Mouse (Mus musculus) liver, postnatal 0 days (tissue): ENCODE measurements around the gene Myo15b. TPM values are rescaled to one million over a fixed set of nuclear protein-coding genes. Genes with fewer than 3 reads are reported as not detected.
A peak's percentile ranks its signal among the peaks of the same experiment; 100 is the strongest.

Source experiments
- ATAC-seq: fragments of 200-750 bp; cut with Nextera tagmentation; 2 replicates; pipeline ENCODE4 v1.8.0; 2017; ENCODE audit warnings: mild to moderate bottlenecking, moderate library complexity
- DNase-seq: peaks from one replicate; pipeline ENCODE4 v3.0.0-alpha.2; 2016
- H3K27ac ChIP-seq: fragments of 300-500 bp; sonication (generic); 2 replicates; pipeline ENCODE4 v1.5.1; 2014; ENCODE audit warnings: antibody characterized with exemption, moderate library complexity, mild to moderate bottlenecking, low read depth
- H3K27me3 ChIP-seq: fragments of 300-500 bp; sonication (generic); 2 replicates; pipeline ENCODE4 v1.6.1; 2014; ENCODE audit warnings: low read length, control low read depth, mixed read lengths; ENCODE audit not compliant: insufficient read depth
- H3K36me3 ChIP-seq: fragments of 300-500 bp; sonication (generic); replicated peaks from 2 replicates; pipeline ENCODE4 v1.6.1; 2014; ENCODE audit warnings: mild to moderate bottlenecking, control low read depth, low read length, moderate library complexity, mixed read lengths; ENCODE audit not compliant: insufficient read depth
- H3K4me1 ChIP-seq: fragments of 300-500 bp; sonication (generic); 2 replicates; pipeline ENCODE4 v1.6.1; 2014; ENCODE audit warnings: antibody characterized with exemption, mild to moderate bottlenecking, control low read depth; ENCODE audit not compliant: insufficient read depth
- H3K4me2 ChIP-seq: fragments of 300-500 bp; sonication (generic); 2 replicates; pipeline ENCODE4 v1.6.1; 2014; ENCODE audit warnings: low read depth, mild to moderate bottlenecking, low read length, moderate library complexity, mixed read lengths
- H3K4me3 ChIP-seq: fragments of 300-500 bp; sonication (generic); 2 replicates; pipeline ENCODE4 v1.5.1; 2014; ENCODE audit warnings: low read depth, low read length
- H3K9ac ChIP-seq: fragments of 300-500 bp; sonication (generic); replicated peaks from 2 replicates; pipeline ENCODE4 v1.6.1; 2014; ENCODE audit warnings: mild to moderate bottlenecking, moderate library complexity
- H3K9me3 ChIP-seq: fragments of 300-500 bp; sonication (generic); 2 replicates; pipeline ENCODE4 v1.6.1; 2016; ENCODE audit warnings: mild to moderate bottlenecking, control low read depth, low read length, mixed read lengths
- CTCF ChIP-seq: sonication (generic); IDR thresholded peaks from 2 replicates; pipeline ENCODE4 v1.5.1; 2016; ENCODE audit warnings: antibody characterized with exemption, low read depth
- EP300 ChIP-seq: IDR thresholded peaks from 2 replicates; pipeline ENCODE4 v1.6.1; 2016; ENCODE audit warnings: antibody characterized with exemption, low read depth, mild to moderate bottlenecking
- WGBS: fragments of 180-500 bp; shearing (Covaris S2); extraction: QIAGEN DNeasy Blood & Tissue Kit; methylation state at CpG from one replicate; pipeline ENCODE4 v1.1.7; 2014; ENCODE audit not compliant: insufficient replicate concordance; 5-methylcytosine and 5-hydroxymethylcytosine counted together
- polyA plus RNA-seq: library from polyadenylated mRNA; unstranded; fragments of >200 nt; fragmentation: Nextera tagmentation; extraction: Ambion mirVana; gene quantifications from 2 replicates; pipeline ENCODE4 v1.2.1, GENCODE M21; 2015

Myo15b gene
- polyA plus RNA-seq, 1 experiment from 2014 or later = 2.4 TPM

GRCm38 (mm10) chr11:115931235-115931634 lies 73.0 kb downstream of the Myo15b start:
- H3K9ac ChIP-seq = no peak overlapping the region
- H3K9me3 ChIP-seq = no peaks in the 10 kb centered on the region
- H3K4me3 ChIP-seq = no peak overlapping the region
- peaks cover 18% of the 10 kb centered on the region for H3K36me3 ChIP-seq
- H3K27me3 ChIP-seq = no peaks in the 10 kb centered on the region
- TF ChIP-seq CTCF = no peak
- no peak for TF ChIP-seq EP300
- H3K4me1 ChIP-seq = peaks cover 18% of the 10 kb centered on the region
- ATAC-seq (no peak), DNase-seq (no peak)
- no peak overlapping the region for H3K27ac ChIP-seq
- H3K4me2 ChIP-seq = no peak overlapping the region
- 70% methylated on average over 3 of the region's 3 CpGs for WGBS

- under 1% methylated on average over 28 of the region's 28 CpGs for WGBS
- ATAC-seq = peak; percentile 100
Measured at GRCm38 (mm10) chr11:115933108-115933746, 75.0 kb downstream of the Myo15b start, which contains the start of the genes Sap30bp and Recql5. Gene Sap30bp, plus strand, starts transcription at chr11:115933282. Gene Recql5, minus strand, starts transcription at chr11:115933477.

DNA sequence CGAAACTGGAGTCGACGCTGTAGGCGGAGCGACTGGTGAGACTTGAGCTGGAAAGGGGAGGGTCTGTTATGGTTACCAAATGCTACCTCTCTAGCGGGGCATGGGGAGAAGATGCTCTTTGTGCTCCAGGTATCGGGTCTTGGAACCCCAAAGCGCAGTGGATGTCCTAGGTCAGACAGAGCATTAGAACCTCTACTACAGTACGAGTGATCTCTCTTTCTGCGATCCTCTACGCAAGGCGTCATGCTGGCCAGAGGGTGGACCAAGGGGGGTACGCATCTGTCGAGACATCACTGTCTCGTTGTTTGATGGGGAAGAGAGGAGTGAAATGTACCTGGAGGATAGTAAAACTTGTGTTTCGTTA lies 75.5 kb downstream of the Myo15b start:
- Histone ChIP-seq H3K4me3 (peak overlapping the region; percentile 88), H3K27me3 (no peaks in the 10 kb centered on the region), H3K4me1 (peaks cover 18% of the 10 kb centered on the region), H3K4me2 (peak overlapping the region; percentile 88), H3K27ac (peak overlapping the region; percentile 52; the same call in 1 of the 2 replicates), H3K9ac (peak overlapping the region; percentile 82), H3K9me3 (no peaks in the 10 kb centered on the region), H3K36me3 (peaks cover 25% of the 10 kb centered on the region)
- ATAC-seq (peak; percentile 43), DNase-seq (no peak)
- under 1% methylated on average over 16 of the region's 16 CpGs for WGBS
- TF ChIP-seq CTCF = no peak
- TF ChIP-seq EP300 = no peak

More at GRCm38 (mm10) chr11:115933108-115933746, 75.0 kb downstream of the Myo15b start, which contains the start of the genes Sap30bp and Recql5:
- TF ChIP-seq CTCF (no peak), EP300 (peak; percentile 38; the same call in 1 of the 2 replicates)
- Histone ChIP-seq H3K36me3 (peaks cover 22% of the 10 kb centered on the region), H3K9ac (peak within 1 kb of the TSS; percentile 82), H3K27ac (peak within 1 kb of the TSS; percentile 52), H3K4me1 (peaks cover 18% of the 10 kb centered on the region), H3K4me2 (peak within 1 kb of the TSS; percentile 89), H3K27me3 (no peaks in the 10 kb centered on the region), H3K4me3 (peak within 1 kb of the TSS; percentile 88), H3K9me3 (no peaks in the 10 kb centered on the region)
- peak; percentile 98 for DNase-seq

DNA sequence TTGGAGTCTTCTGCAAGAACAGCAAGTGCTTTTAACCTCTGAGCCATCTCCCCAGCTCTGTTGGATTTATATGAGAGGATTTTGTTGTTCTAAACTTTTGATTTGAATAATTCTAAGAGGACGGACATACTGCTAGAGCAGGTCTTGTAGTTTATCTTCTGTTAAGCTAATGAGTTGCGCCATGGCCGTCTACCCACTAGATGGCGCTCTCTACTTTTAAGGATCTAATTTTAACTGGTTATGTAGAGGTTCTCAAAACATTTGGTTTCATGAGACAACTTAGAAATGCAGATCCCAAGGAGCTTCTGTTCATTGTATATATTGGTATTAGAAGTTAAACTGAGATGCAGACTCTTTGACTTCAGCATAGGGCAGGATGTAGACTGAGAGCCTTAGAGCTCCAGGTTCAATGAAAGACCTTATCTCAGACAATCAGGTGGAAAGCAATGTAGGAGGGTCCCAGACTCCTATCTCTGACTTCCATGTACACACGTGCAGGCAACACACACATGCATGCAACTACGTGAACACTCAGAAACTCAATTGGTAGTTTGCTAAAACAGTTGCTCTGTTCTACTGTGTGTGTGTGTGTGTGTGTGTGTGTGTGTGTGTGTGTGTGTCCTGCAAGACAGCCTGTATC lies 81.6 kb downstream of the Myo15b start:
- TF ChIP-seq CTCF = peak; percentile 86
- no peak for TF ChIP-seq EP300
- H3K4me3 ChIP-seq = no peak overlapping the region
- H3K4me2 ChIP-seq = no peak overlapping the region
- no peaks in the 10 kb centered on the region for H3K27me3 ChIP-seq
- H3K9ac ChIP-seq = no peak overlapping the region
- H3K9me3 ChIP-seq = no peaks in the 10 kb centered on the region
- H3K27ac ChIP-seq = no peak overlapping the region
- peaks cover 46% of the 10 kb centered on the region for H3K36me3 ChIP-seq
- peak; percentile 66 for DNase-seq
- peak; percentile 61; the same call in 1 of the 2 replicates for ATAC-seq
- H3K4me1 ChIP-seq = peaks cover under 1% of the 10 kb centered on the region
- 22% methylated on average over 6 of the region's 6 CpGs for WGBS

DNA sequence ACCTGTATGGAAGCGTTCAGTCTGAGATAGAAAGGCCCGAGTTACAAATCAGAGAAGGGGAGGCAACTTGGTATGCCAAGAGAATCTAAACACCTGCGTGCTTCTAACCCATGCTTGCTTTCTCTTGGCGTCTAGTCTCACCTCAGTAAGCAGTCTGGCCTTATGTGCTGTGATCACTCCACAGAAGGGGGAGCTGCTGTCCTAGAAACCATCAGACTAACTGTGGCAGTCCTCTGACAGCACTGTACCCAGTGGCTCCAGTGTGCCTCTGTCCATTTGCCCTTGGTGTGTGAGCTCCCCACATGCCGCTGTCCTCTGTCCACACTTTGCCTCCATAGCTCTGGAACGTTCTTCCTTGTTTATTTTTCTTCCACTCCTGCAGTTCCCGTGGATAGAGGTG lies 83.8 kb downstream of the Myo15b start:
- Histone ChIP-seq H3K27me3 (no peaks in the 10 kb centered on the region), H3K9ac (no peak overlapping the region), H3K4me1 (no peaks in the 10 kb centered on the region), H3K9me3 (no peaks in the 10 kb centered on the region), H3K36me3 (peaks cover 45% of the 10 kb centered on the region), H3K4me3 (no peak overlapping the region), H3K4me2 (no peak overlapping the region), H3K27ac (no peak overlapping the region)
- TF ChIP-seq EP300 (no peak), CTCF (peak; percentile 12; the same call in 1 of the 2 replicates)
- ATAC-seq (no peak), DNase-seq (no peak)
- 85% methylated on average over 7 of the region's 7 CpGs for WGBS

Other genes with a start within 250 kb of the Myo15b start
- 37.9 and 39.9 TPM in 2 replicates for gene Mif4gd, start 245.4 kb upstream of the Myo15b start, polyA plus RNA-seq
- 6.1 and 6.9 TPM in 2 replicates for gene Slc25a19, start 230.1 kb upstream of the Myo15b start, polyA plus RNA-seq
- 40.4 and 45.6 TPM in 2 replicates for gene Grb2, start 149.8 kb upstream of the Myo15b start, polyA plus RNA-seq
- 4.1 and 4.2 TPM in 2 replicates for gene Tmem94, start 93.0 kb upstream of the Myo15b start, polyA plus RNA-seq
- 3.2 and 3.3 TPM in 2 replicates for gene Caskin2, start 44.8 kb upstream of the Myo15b start, polyA plus RNA-seq
- 7.7 and 8.8 TPM in 2 replicates for gene Tsen54, start 43.7 kb upstream of the Myo15b start, polyA plus RNA-seq
- 15.1 and 20.9 TPM in 2 replicates for gene Llgl2, start 34.4 kb upstream of the Myo15b start, polyA plus RNA-seq
- 16.8 and 21.5 TPM in 2 replicates for gene Smim5, start 41.6 kb downstream of the Myo15b start, polyA plus RNA-seq
- 1.9 TPM in 2 replicates for gene Smim6, start 53.6 kb downstream of the Myo15b start, polyA plus RNA-seq
- gene Sap30bp, start 74.9 kb downstream of the Myo15b start, polyA plus RNA-seq = 12.7 and 15.4 TPM in 2 replicates
- gene Recql5, start 75.1 kb downstream of the Myo15b start, polyA plus RNA-seq = 4.2 and 6.1 TPM in 2 replicates
- gene Itgb4, start 116.3 kb downstream of the Myo15b start, polyA plus RNA-seq = 0.21 and 0.34 TPM in 2 replicates
- 317 and 319 TPM in 2 replicates for gene Galk1, start 154.3 kb downstream of the Myo15b start, polyA plus RNA-seq
- gene H3f3b, start 169.6 kb downstream of the Myo15b start, polyA plus RNA-seq = 647 and 656 TPM in 2 replicates
- 3.9 and 5.1 TPM in 2 replicates for gene Unk, start 171.9 kb downstream of the Myo15b start, polyA plus RNA-seq
- gene Unc13d, start 219.6 kb downstream of the Myo15b start, polyA plus RNA-seq = 6.1 and 6.9 TPM in 2 replicates
- gene Wbp2, start 228.6 kb downstream of the Myo15b start, polyA plus RNA-seq = 63.3 and 65.0 TPM in 2 replicates